Mouse (Mus musculus) urinary bladder, postnatal 4 days (tissue): ENCODE data around the gene Slc35b4.

Experiments used
- DNase-seq, 2 experiments: peaks; one replicate each; pipeline ENCODE4 v3.0.0; 2021 to 2022; ENCODE audit warnings: low spot score in 2 of 2

Slc35b4 gene

GRCm38 (mm10) chr6:34170844-34171494 lies 5.9 kb downstream of the Slc35b4 start:
- DNase-seq: no peak

DNA sequence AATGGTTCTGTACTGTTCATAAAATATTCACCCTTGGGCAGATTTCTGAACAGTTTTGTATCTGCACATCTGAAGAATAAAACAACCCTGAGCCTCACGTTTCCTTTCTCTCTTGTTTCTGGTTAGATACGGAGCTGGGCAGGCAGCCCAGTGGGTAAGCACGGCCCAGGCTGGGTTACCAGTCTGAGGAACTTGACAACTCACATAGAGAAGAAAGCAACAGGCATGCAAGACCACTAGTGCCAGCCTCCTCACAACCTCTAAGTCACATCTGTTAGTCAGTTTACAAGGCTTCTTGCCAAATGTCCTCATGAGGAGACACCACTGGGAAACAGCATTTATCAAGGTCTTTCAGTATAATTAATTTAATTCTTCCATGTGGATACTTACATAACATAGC lies 8.1 kb downstream of the Slc35b4 start:
- DNase-seq: no peak

DNA sequence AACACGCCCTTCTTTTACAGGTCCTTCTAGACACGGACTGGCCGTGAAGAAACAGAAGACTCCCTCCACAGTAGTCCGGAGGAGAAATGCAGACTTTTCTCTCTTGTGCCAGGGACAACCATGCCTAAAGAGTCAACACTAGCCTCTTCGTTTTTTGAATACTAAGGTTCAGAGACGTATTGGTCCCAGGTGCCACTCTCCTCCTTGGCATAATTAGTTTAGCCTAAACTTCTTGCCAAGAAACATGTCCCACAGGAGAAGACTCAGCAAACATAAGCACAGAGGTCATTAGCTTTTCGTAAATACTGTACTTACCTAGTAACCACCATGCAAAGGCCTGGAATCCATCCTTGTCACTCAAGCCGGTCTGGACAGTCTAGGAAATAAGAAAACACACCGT lies 13.9 kb downstream of the Slc35b4 start:
- no peak for DNase-seq

DNA sequence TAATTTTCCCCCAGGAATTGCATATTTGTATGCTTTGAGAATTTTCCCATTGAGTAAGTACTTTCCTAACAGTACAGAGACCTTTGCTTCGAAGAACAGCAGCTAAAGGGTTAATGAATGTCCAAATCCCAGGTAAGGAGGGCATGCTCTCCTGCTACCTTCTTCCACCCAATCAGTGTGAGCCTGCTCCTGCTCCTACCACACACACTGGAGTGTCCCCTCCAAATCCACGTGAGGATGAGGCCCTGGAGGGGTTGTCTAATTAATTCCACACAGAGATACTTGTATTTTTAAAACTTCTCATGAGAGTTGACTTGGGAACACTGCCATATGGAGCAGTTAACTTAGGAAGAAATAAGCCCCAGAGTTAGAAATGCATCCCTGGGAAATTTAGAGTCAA lies 14.3 kb downstream of the Slc35b4 start:
- no peak for DNase-seq

DNA sequence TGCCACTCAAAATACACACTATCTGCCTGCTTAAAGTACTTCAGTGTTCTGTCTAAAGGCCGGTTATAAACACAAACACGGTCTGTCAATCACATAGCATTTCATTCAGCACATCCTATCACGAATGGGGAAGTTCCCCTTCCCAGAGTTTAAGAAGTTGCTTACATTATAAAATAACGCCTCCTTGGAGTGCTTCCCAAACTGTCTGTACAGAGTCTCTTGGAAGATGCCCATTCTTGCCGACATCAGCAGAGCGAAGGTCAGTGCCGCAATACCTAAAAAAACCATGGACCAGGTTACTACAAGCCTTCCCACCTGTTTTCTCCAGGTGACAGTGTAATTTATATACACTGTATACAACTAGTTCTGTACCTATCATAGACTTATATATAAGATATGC lies 15.4 kb downstream of the Slc35b4 start:
- no peak for DNase-seq

DNA sequence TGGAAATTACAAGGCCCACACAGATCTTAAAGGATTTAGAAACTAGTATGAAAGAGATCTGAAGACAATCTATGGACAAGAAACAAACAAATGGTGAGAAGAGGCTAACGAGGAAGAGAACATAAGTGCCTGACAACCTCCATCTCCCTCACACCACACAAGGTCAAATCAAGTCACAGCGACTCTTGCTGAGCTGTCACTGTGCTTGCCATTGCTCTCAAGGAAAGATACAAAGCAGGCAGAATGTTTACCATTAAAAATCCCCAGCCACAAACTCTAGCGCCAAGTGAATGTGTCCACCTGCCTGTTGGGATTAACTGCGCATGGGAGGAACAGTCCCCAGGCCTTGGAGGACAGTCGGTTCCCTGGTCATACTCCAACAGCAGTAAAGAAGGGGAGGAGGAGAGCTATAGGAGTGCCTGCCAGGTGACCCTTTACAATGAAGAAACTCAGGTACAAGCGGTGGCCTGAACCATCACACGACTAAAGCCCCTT lies 16.0 kb downstream of the Slc35b4 start:
- DNase-seq: no peak

GRCm38 (mm10) chr6:34159998-34160815 lies 16.7 kb downstream of the Slc35b4 start:
- DNase-seq: no peak

DNA sequence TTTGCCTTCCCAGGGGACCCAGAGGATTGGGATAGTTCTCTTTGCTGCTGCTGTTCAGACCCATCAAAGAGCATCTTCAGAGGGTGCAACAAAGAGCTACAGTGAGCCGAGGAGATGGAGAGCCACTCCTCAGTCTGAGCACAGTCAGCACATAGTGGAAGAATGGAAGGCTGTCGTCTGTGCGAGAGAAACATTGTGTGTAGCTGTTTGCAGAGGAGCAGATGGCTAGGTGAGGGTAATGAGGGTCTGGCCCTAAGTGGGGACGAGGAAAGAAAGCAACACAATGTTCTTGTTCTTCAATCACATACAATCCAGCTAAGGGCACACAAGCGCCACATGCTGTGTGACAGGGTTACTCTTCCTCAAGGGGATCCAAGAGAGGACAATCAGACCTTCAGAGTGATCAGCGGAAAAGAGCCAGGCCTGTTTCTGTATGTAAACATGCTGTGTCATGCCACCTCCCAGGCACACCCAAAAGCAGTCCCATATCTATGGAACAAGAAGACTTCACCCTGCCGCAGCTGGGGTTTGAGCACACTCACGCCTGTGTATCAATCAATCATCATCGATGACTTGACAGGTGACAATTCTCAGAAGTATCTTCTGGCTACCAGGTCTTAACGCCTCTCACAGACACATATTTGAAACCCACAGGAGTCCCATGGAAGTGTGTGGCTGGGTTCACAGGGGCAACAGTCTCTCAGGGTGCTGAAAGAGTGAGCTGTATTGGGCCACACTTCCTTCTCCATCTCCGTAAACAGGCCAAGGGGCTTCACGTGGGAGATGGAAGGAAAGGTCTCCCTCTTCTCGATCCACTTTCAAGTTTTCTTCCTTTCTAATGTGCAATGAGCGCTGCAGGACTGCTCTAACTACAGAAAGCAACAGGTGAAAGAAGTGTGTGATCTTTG lies 19.8 kb downstream of the Slc35b4 start:
- no peak for DNase-seq

DNA sequence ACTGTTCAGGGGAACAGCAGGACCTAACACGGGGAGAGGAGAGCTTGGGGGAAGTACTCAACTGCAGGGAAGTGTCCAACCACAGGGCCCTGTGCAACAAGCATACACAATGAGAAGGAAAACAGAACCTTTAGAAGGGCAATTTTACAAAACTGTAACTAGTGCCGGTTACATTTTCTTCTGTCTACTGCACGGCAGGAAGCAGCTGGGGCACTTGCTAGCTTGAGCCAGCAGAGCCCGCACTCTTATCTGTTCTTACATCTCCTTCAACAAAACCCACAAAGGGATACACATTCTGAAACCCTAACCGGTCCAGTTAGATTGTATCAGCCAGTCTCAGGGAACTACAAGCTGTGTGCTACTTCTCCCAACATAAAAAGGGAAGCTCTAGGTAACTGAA lies 20.9 kb downstream of the Slc35b4 start:
- no peak for DNase-seq

DNA sequence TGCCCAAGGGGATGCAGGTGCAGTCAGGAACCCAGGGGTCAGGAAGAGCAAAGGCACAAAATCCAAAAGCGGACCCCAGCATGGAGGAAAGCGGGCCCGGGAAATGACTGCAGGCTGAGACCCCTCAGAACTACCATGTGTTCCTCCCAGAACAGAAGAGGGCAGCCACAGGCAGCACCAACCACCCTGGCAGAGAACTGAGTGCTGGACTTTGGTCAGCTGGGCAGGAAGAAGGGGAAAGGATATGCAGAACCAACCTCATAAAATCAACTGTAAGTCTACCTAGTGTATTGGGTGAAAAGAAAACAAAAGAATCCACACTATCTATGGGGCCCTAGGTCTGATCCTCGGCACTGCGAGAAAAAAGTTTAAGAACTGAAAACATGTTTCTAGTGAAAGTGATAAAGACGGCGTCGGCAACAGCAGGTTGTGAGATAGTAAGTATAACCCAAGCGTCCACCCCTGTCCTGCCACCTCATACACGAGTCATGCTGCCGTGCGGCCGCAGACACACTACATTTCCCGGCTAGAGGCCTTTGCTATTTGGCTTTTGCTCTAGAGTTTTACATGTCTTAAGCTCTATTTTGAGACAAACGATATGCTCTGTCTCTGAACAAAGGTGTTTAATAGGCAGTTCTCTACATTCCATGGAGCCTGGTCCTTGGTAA lies 21.6 kb downstream of the Slc35b4 start:
- no peak for DNase-seq

DNA sequence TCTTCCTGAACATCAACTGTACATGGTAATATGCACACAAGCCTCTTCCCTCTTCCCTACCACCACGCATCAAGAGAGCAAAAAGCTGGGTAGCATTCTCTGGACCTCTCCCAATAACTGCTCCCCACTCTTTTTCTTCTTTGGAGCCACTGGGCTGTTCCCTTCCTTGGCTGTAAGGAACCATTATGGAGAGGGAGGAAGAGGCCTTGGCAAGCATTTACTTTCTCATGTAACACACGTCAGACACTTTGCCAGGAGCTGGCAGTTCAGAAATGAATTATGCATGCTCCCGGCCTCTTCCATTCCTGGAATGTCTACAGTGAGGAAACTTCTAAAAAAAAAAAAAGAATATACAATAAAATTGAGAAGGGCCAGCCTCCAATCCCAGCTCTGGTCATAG lies 22.7 kb downstream of the Slc35b4 start:
- DNase-seq: peak in 1 of 2 experiments; percentile 36

- DNase-seq: no peak
These were observed 23.6 kb downstream of the Slc35b4 start for GRCm38 (mm10) chr6:34153069-34154052.

GRCm38 (mm10) chr6:34149821-34150220 lies 27.1 kb downstream of the Slc35b4 start:
- DNase-seq: no peak

GRCm38 (mm10) chr6:34149066-34149465 lies 27.8 kb downstream of the Slc35b4 start:
- DNase-seq: no peak

DNA sequence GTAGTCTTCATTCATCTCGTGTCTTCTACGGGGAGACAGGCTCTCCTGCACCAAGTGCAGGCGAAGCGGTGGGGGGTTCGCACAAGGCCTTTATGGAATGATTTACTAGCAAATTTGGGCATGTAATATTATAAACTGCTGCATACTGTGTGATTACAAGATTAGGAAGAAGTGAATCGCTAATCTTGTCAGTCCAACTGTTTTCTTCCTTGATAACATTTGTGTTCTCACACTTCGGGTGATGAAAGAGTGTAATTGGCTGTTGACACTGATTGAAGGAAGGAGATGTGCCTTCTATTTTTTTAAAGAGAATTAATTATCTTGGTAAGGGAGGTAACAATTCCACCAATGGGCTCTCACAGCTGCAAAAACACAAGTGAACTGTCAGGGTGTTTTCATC lies 28.3 kb downstream of the Slc35b4 start:
- DNase-seq: no peak

GRCm38 (mm10) chr6:34148021-34148420 lies 28.9 kb downstream of the Slc35b4 start:
- no peak for DNase-seq

DNA sequence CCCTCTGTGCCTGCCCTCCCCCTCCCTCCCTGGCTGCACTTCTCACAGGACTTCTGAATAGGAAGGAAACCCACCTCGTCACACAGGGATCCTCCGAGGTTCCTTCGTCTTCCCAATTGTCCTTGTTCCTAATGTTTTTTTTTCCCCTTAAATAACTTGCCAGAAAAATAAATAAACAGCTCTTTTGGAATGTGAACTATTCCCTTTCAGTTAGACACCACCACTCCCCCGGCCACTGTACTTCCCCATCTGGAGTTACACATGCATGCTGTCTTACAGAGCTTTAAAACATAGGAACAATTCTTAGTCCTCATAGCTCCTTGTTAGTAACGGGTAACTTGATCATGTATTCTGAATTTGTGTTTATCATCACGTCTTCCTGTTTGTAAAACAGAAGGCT lies 30.9 kb downstream of the Slc35b4 start:
- no peak for DNase-seq

GRCm38 (mm10) chr6:34142931-34143330 lies 34.0 kb downstream of the Slc35b4 start:
- no peak for DNase-seq

GRCm38 (mm10) chr6:34138366-34138765 lies 38.5 kb downstream of the Slc35b4 start:
- no peak for DNase-seq

DNA sequence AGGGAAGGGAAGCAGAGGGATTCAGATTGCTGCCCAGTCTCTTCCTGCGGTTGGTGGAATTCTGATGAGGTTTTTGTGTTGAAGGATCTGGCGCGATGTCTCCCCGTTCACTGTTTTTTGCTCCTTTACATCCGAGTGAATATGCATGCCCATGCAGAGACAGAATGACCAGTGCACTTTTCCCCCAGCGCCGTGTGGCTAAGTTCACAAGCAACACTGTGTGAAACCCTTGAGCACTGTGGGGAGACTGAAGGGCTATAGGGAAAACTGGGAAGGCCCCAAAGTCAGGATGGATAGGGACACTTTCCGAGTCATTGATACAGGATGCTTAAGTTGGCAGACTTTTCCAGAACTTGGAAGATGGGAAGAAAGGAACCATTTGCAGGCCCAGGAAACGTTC lies 44.5 kb downstream of the Slc35b4 start:
- DNase-seq: no peak
